Mouse (Mus musculus) megakaryocyte, embryonic 14.5 days (primary cell): ENCODE measurements around the gene Caml. TPM values are rescaled to one million over a fixed set of nuclear protein-coding genes. Genes with fewer than 3 reads are reported as not detected.

Source experiments
- H3K27me3 ChIP-seq: replicated peaks from 2 replicates; pipeline ENCODE3; 2012; ENCODE audit warnings: inconsistent platforms
- H3K36me3 ChIP-seq: replicated peaks from 2 replicates; pipeline ENCODE3; 2012; ENCODE audit warnings: low read length, inconsistent platforms, mixed read lengths
- H3K4me1 ChIP-seq: 2 replicates; pipeline ENCODE4 v1.6.1; 2012; ENCODE audit warnings: inconsistent platforms
- H3K4me3 ChIP-seq: replicated peaks from 2 replicates; pipeline ENCODE3; 2012; ENCODE audit warnings: moderate library complexity, mild to moderate bottlenecking, inconsistent platforms
- H3K9me3 ChIP-seq: 2 replicates; pipeline ENCODE4 v1.6.1; 2012; ENCODE audit warnings: inconsistent platforms
- FLI1 ChIP-seq: IDR thresholded peaks from 2 replicates; pipeline ENCODE4 v1.6.1; 2012; ENCODE audit warnings: low read length, inconsistent platforms, mixed read lengths
- GATA1 ChIP-seq: IDR thresholded peaks from 3 replicates; pipeline ENCODE4 v1.6.1; 2012; ENCODE audit warnings: mixed read lengths, low read length, inconsistent platforms, borderline replicate concordance
- polyA plus RNA-seq: library from polyadenylated mRNA; stranded (reverse); fragments of >175 nt; gene quantifications from 2 replicates; pipeline ENCODE4 v1.2.3, GENCODE M21; 2012; ENCODE audit warnings: low replicate concordance; ENCODE audit not compliant: insufficient read depth

Caml gene
- polyA plus RNA-seq, 1 experiment = 59.7 TPM

DNA sequence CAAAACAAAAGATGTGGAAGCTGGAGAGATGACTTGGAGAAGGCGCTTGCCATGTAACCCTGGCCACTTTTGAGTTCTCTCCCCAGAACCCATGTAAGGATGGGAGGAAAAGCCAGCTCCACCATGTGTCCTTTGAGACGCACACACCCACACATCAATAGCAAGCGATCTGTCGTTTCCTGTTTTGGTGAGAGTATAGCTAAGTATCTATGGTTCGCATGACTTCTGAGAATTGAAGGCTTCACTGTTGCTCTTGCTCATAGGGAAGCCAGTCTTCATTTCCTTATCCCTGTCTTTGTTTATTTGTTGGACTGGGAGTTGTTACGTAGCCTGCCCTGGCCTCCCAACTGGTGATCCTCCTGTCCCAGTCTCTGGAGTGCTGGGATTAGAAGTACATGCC lies 49.9 kb downstream of the Caml start:
- H3K36me3 ChIP-seq = peaks cover 97% of the 10 kb centered on the region

GRCm38 (mm10) chr13:55677364-55677763 lies 54.6 kb downstream of the Caml start:
- Histone ChIP-seq H3K4me3 (no peak overlapping the region), H3K27me3 (no peaks in the 10 kb centered on the region), H3K36me3 (peaks cover 98% of the 10 kb centered on the region), H3K4me1 (no peaks in the 10 kb centered on the region), H3K9me3 (no peaks in the 10 kb centered on the region)
- TF ChIP-seq FLI1 = no peak
- TF ChIP-seq GATA1 = no peak

More for the DNA sequence above, 49.9 kb downstream of the Caml start:
- Histone ChIP-seq H3K4me3 (no peak overlapping the region), H3K9me3 (no peaks in the 10 kb centered on the region), H3K4me1 (no peaks in the 10 kb centered on the region), H3K27me3 (no peaks in the 10 kb centered on the region)
- TF ChIP-seq GATA1 (no peak), FLI1 (no peak)

Other genes with a start within 250 kb of the Caml start
- not detected in 2 replicates for gene Slc34a1, start 224.8 kb upstream of the Caml start, polyA plus RNA-seq
- gene Pfn3, start 207.8 kb upstream of the Caml start, polyA plus RNA-seq = not detected in 2 replicates
- gene F12, start 196.2 kb upstream of the Caml start, polyA plus RNA-seq = 0.54 TPM in 1 of 2 replicates, not detected in the other
- gene Grk6, start 177.9 kb upstream of the Caml start, polyA plus RNA-seq = 33.8 and 54.2 TPM in 2 replicates
- 5.3 and 21.1 TPM in 2 replicates for gene Prr7, start 158.7 kb upstream of the Caml start, polyA plus RNA-seq
- gene Dbn1, start 134.9 kb upstream of the Caml start, polyA plus RNA-seq = 1.8 and 5.0 TPM in 2 replicates
- 681 and 731 TPM in 2 replicates for gene Pdlim7, start 109.3 kb upstream of the Caml start, polyA plus RNA-seq
- gene Dok3, start 93.7 kb upstream of the Caml start, polyA plus RNA-seq = 35.5 and 98.6 TPM in 2 replicates
- gene Ddx41, start 86.3 kb upstream of the Caml start, polyA plus RNA-seq = 49.7 and 52.6 TPM in 2 replicates
- 64.4 and 77.7 TPM in 2 replicates for gene Fam193b, start 51.9 kb upstream of the Caml start, polyA plus RNA-seq
- gene Tmed9, start 49.3 kb upstream of the Caml start, polyA plus RNA-seq = 209 and 240 TPM in 2 replicates
- 11.6 and 13.8 TPM in 2 replicates for gene B4galt7, start 23.1 kb upstream of the Caml start, polyA plus RNA-seq
- gene Ddx46, start 12.0 kb downstream of the Caml start, polyA plus RNA-seq = 5.4 and 12.8 TPM in 2 replicates
- gene B230219D22Rik, start 70.1 kb downstream of the Caml start, polyA plus RNA-seq = 1.5 and 4.6 TPM in 2 replicates
- gene Txndc15, start 91.6 kb downstream of the Caml start, polyA plus RNA-seq = 7.6 and 23.2 TPM in 2 replicates
- gene Pcbd2, start 104.4 kb downstream of the Caml start, polyA plus RNA-seq = 22.4 and 78.2 TPM in 2 replicates
- gene Catsper3, start 161.6 kb downstream of the Caml start, polyA plus RNA-seq = not detected in 2 replicates
- gene Pitx1, start 213.2 kb downstream of the Caml start, polyA plus RNA-seq = 0.68 TPM in 1 of 2 replicates, not detected in the other